Mouse (Mus musculus): Measurements from ENCODE around the gene Kcnd2. TPM values are rescaled to one million over a fixed set of nuclear protein-coding genes. Genes with fewer than 3 reads are reported as not detected.

The Kcnd2 gene
- polyA plus RNA-seq, 1 experiment from 2014 or later: 1.5 TPM

- WGBS: 88% methylated on average over 1 of the region's 1 CpGs
- ATAC-seq (replicated peaks; ENCODE audit: insufficient number of reproducible peaks, insufficient read depth, low FRiP score, low read depth): no peak
- no peak overlapping the region for H3K4me2 ChIP-seq
- H3K27ac ChIP-seq: no peak overlapping the region
- H3K27me3 ChIP-seq: no peaks in the 10 kb centered on the region
- H3K4me3 ChIP-seq: no peak overlapping the region
- H3K4me1 ChIP-seq (replicated peaks): no peaks in the 10 kb centered on the region
- no peak overlapping the region for H3K9ac ChIP-seq
- no peaks in the 10 kb centered on the region for H3K36me3 ChIP-seq
- no peaks in the 10 kb centered on the region for H3K9me3 ChIP-seq (replicated peaks)
Measured at GRCm38 (mm10) chr6:21431120-21431519, 215.8 kb downstream of the Kcnd2 start.

GRCm38 (mm10) chr6:21464719-21465118 lies 249.4 kb downstream of the Kcnd2 start:
- ATAC-seq (replicated peaks; ENCODE audit: insufficient number of reproducible peaks, insufficient read depth, low FRiP score, low read depth): no peak
- Histone ChIP-seq H3K9me3 (replicated peaks) (no peaks in the 10 kb centered on the region), H3K27ac (no peak overlapping the region), H3K36me3 (no peaks in the 10 kb centered on the region), H3K27me3 (no peaks in the 10 kb centered on the region), H3K4me1 (replicated peaks) (no peaks in the 10 kb centered on the region), H3K4me2 (no peak overlapping the region), H3K9ac (no peak overlapping the region), H3K4me3 (no peak overlapping the region)

DNA sequence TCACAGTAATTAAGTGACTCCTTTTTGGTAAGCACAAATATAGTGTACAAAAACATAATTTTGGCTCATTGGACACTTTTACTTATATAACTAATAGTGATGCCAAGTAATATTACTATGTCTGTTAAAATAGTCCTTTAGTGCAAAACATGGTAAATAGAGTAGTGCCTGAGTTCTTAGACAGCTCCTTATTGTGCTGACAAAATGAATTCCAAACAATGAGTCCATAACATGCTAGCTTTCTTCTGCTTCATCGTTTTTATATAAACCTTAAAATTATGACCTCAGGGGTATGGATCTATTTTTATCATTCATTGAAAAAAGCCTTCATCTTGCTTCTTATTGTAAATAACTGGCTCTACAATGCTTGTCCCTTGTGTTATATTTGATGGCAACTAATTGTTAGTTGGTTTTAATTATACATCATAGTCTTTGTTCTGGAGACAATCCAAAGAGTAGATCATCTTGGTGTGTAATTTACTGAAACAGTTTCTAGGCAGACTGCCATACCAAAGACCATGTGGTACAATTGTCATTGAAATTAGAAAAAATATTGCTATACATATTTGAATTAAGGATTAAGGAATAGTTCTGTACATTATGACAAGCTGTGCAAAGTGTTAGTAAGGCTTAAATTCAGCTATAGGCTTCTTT lies 256.7 kb downstream of the Kcnd2 start:
- no peak for ATAC-seq (replicated peaks; ENCODE audit: insufficient number of reproducible peaks, insufficient read depth, low FRiP score, low read depth)
- no peaks in the 10 kb centered on the region for H3K27me3 ChIP-seq
- WGBS: 57% methylated on average over 1 of the region's 1 CpGs
- H3K27ac ChIP-seq: no peak overlapping the region
- H3K9ac ChIP-seq: no peak overlapping the region
- no peak overlapping the region for H3K4me3 ChIP-seq
- no peaks in the 10 kb centered on the region for H3K4me1 ChIP-seq (replicated peaks)
- no peaks in the 10 kb centered on the region for H3K9me3 ChIP-seq (replicated peaks)
- no peaks in the 10 kb centered on the region for H3K36me3 ChIP-seq
- H3K4me2 ChIP-seq: no peak overlapping the region

- 86% methylated on average over 2 of the region's 2 CpGs for WGBS
- Histone ChIP-seq H3K27ac (no peak overlapping the region), H3K4me3 (no peak overlapping the region), H3K4me1 (replicated peaks) (no peaks in the 10 kb centered on the region), H3K4me2 (no peak overlapping the region), H3K27me3 (no peaks in the 10 kb centered on the region), H3K9ac (no peak overlapping the region), H3K9me3 (replicated peaks) (no peaks in the 10 kb centered on the region), H3K36me3 (no peaks in the 10 kb centered on the region)
- ATAC-seq (replicated peaks; ENCODE audit: insufficient number of reproducible peaks, insufficient read depth, low FRiP score, low read depth): no peak
Measured at GRCm38 (mm10) chr6:21482714-21483113, 267.4 kb downstream of the Kcnd2 start.

- Histone ChIP-seq H3K4me1 (replicated peaks) (no peaks in the 10 kb centered on the region), H3K9ac (no peak overlapping the region), H3K9me3 (replicated peaks) (no peaks in the 10 kb centered on the region), H3K4me2 (no peak overlapping the region), H3K36me3 (no peaks in the 10 kb centered on the region), H3K4me3 (no peak overlapping the region), H3K27ac (no peak overlapping the region), H3K27me3 (no peaks in the 10 kb centered on the region)
- WGBS: 80% methylated on average over 2 of the region's 2 CpGs
- no peak for ATAC-seq (replicated peaks; ENCODE audit: insufficient number of reproducible peaks, insufficient read depth, low FRiP score, low read depth)
Measured at GRCm38 (mm10) chr6:21488536-21488935, 273.2 kb downstream of the Kcnd2 start.

DNA sequence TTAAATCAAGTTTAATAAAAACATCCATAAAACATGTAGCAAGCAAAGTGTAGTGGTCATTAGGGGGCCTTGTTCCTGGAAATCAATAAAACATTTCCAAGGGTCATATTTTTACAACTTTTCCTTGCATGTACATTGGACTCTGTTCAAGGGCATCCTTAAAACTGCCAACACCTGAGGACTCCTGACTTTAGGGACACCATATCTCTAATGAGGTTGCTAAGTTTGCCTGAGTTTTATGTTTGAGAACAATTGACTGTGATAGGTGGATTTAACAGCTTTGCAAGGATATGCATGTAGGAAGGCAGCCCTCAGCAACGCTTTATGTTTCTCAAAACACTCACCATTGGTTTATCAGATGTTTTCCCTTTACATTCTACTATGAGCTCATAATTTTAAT lies 287.6 kb downstream of the Kcnd2 start:
- ATAC-seq (replicated peaks; ENCODE audit: insufficient number of reproducible peaks, insufficient read depth, low FRiP score, low read depth): no peak

DNA sequence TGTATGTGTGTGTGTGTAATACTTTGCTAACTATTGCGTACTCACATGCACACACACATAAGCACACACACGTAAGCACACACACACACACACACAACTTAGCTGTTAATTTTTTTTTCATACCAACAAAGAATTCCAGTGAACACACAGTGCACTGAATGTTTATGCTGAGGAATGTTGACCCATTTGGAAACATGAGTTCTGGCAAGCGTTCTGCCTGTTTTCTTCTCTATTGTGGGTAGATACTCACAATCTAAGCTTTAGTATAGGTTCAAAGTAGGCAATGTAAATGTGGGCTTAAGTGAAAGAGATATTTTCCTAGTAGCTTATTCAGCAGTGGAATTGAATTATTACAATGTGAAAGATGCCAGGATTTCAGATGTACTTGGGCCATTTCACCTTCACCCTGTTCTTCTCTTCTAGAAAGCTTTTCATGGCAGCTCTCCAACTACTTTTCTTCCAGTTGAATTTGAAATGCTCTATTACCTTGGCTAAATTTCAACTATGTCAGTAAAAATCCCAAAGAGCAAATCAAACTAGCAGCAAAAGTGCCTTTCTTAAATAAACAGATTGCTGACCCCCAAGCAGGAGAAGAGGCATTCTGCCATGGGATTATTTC lies 295.4 kb downstream of the Kcnd2 start:
- no peak overlapping the region for H3K9ac ChIP-seq
- H3K27ac ChIP-seq: no peak overlapping the region
- 0 out of 2 replicates have a peak, but pooled peaks cover 2% of the 10 kb centered on the region for H3K4me1 ChIP-seq (replicated peaks)
- ATAC-seq (replicated peaks; ENCODE audit: insufficient number of reproducible peaks, insufficient read depth, low FRiP score, low read depth): no peak
- no peaks in the 10 kb centered on the region for H3K27me3 ChIP-seq
- H3K4me3 ChIP-seq: no peak overlapping the region
- WGBS: 83% methylated on average over 3 of the region's 3 CpGs
- H3K36me3 ChIP-seq: no peaks in the 10 kb centered on the region
- H3K9me3 ChIP-seq (replicated peaks): no peaks in the 10 kb centered on the region
- no peak overlapping the region for H3K4me2 ChIP-seq

More for the DNA sequence above, 287.6 kb downstream of the Kcnd2 start:
- H3K4me3 ChIP-seq: no peak overlapping the region
- no peaks in the 10 kb centered on the region for H3K36me3 ChIP-seq
- H3K4me1 ChIP-seq (replicated peaks): no peaks in the 10 kb centered on the region
- H3K27me3 ChIP-seq: no peaks in the 10 kb centered on the region
- H3K4me2 ChIP-seq: no peak overlapping the region
- 64% methylated on average over 1 of the region's 1 CpGs for WGBS
- H3K9ac ChIP-seq: no peak overlapping the region
- no peaks in the 10 kb centered on the region for H3K9me3 ChIP-seq (replicated peaks)
- H3K27ac ChIP-seq: no peak overlapping the region

DNA sequence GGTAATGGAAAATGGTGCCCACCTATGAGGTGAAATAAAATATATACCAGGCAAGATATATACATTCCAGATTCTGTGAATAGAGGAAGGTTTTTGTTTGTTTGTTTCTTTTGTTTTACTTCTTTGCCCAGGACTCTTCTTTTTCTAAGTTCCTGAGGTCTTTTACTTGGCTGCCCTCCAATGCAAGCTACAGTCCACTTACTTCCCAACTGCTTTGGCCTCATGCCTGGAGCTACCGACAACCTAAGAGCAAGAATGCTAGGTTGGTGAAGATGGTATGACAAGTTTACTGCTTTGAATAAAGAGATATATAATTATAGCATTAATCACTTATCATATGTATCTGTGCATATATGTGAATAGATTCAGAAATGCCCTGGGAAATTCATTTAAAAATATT lies 305.0 kb downstream of the Kcnd2 start:
- ATAC-seq (replicated peaks; ENCODE audit: insufficient number of reproducible peaks, insufficient read depth, low FRiP score, low read depth): no peak
- WGBS: 8% methylated on average over 1 of the region's 1 CpGs
- Histone ChIP-seq H3K4me1 (replicated peaks) (no peaks in the 10 kb centered on the region), H3K4me2 (no peak overlapping the region), H3K9ac (no peak overlapping the region), H3K27ac (no peak overlapping the region), H3K9me3 (replicated peaks) (no peaks in the 10 kb centered on the region), H3K4me3 (no peak overlapping the region), H3K36me3 (no peaks in the 10 kb centered on the region), H3K27me3 (no peaks in the 10 kb centered on the region)

- no peaks in the 10 kb centered on the region for H3K4me1 ChIP-seq (replicated peaks)
- H3K27me3 ChIP-seq: no peaks in the 10 kb centered on the region
- WGBS: 79% methylated on average over 1 of the region's 1 CpGs
- H3K9ac ChIP-seq: no peak overlapping the region
- H3K9me3 ChIP-seq (replicated peaks): no peaks in the 10 kb centered on the region
- H3K4me3 ChIP-seq: no peak overlapping the region
- no peak for ATAC-seq (replicated peaks; ENCODE audit: insufficient number of reproducible peaks, insufficient read depth, low FRiP score, low read depth)
- no peak overlapping the region for H3K27ac ChIP-seq
- no peaks in the 10 kb centered on the region for H3K36me3 ChIP-seq
- no peak overlapping the region for H3K4me2 ChIP-seq
Measured at GRCm38 (mm10) chr6:21527489-21528074, 312.3 kb downstream of the Kcnd2 start.

DNA sequence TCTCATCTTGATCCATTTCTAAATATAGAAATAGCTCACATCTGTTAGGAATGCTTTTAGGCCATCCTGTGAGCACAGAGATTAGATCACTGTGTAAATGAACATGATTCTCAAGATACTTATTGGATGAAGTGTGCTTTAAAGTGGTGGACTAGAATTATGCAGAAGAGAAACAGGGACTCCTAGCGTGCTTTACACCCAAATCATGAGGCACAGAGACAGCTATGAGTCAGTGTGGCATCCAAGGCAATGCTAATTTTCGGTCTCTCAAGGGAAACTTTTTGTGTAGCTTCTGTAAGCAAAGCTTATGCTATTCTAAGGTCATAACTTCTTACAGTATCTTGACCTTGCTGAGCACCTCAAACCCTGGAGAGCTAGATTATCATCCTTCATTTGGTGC lies 318.7 kb downstream of the Kcnd2 start:
- Histone ChIP-seq H3K4me3 (no peak overlapping the region), H3K36me3 (no peaks in the 10 kb centered on the region), H3K4me2 (no peak overlapping the region), H3K27ac (no peak overlapping the region), H3K27me3 (no peaks in the 10 kb centered on the region), H3K9ac (no peak overlapping the region), H3K4me1 (replicated peaks) (no peaks in the 10 kb centered on the region), H3K9me3 (replicated peaks) (no peaks in the 10 kb centered on the region)
- WGBS: 56% methylated on average over 2 of the region's 2 CpGs
- no peak for ATAC-seq (replicated peaks; ENCODE audit: insufficient number of reproducible peaks, insufficient read depth, low FRiP score, low read depth)

DNA sequence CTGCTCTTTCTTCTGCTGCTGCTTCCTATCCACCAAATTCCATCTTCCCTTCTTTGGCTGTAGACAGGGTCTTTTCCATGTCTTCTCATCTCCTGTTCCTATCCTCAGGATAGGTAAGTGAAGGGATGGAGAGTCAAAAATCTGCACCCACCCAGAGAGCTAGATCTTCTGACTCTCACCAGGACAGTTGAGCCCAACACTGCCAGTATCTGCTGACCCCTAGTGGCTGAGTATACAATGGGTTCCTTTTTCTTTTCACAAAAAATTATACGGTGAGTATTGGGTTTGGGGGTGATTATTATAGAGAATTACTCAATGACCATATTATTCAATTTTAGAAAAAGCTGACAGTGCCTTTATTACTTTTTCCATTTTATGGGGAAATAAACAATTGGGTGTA lies 319.5 kb downstream of the Kcnd2 start:
- H3K9ac ChIP-seq: no peak overlapping the region
- no peak overlapping the region for H3K4me2 ChIP-seq
- ATAC-seq (replicated peaks; ENCODE audit: insufficient number of reproducible peaks, insufficient read depth, low FRiP score, low read depth): no peak
- no peaks in the 10 kb centered on the region for H3K36me3 ChIP-seq
- WGBS: 20% methylated on average over 1 of the region's 1 CpGs
- no peaks in the 10 kb centered on the region for H3K27me3 ChIP-seq
- H3K4me1 ChIP-seq (replicated peaks): no peaks in the 10 kb centered on the region
- H3K9me3 ChIP-seq (replicated peaks): no peaks in the 10 kb centered on the region
- no peak overlapping the region for H3K27ac ChIP-seq
- H3K4me3 ChIP-seq: no peak overlapping the region

DNA sequence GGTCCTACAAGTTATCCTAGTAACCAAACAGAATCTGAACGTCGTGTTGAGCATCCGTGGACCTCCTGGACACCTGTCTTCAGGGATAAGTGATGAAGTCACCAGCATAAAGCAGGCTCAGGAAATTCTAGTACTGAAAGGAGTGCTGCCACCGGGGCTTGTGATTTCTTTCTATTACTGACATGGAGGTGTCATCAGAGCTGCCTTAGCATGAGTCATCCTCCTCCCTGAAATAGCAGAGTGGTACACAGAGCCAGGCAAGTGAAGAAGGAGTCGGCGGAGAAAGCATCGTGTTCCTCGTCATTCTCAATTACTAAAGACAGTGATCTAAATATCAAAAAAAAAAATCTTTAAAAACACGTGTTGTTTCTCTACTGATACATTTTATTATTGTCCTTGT lies 336.2 kb downstream of the Kcnd2 start:
- Histone ChIP-seq H3K27me3 (no peaks in the 10 kb centered on the region), H3K4me1 (replicated peaks) (no peaks in the 10 kb centered on the region), H3K27ac (no peak overlapping the region), H3K4me3 (no peak overlapping the region), H3K36me3 (no peaks in the 10 kb centered on the region), H3K9ac (no peak overlapping the region), H3K4me2 (no peak overlapping the region), H3K9me3 (replicated peaks) (no peaks in the 10 kb centered on the region)
- WGBS: 59% methylated on average over 9 of the region's 9 CpGs
- no peak for ATAC-seq (replicated peaks; ENCODE audit: insufficient number of reproducible peaks, insufficient read depth, low FRiP score, low read depth)
